In genomic region chr7:109518838-109519696, GRCm38 (mm10) we compare ENCODE assay signal across 8 mouse cellular contexts. TPM values are rescaled to one million over a fixed set of nuclear protein-coding genes. Genes with fewer than 3 reads are reported as not detected.
A peak's percentile ranks its signal among the peaks of the same experiment; 100 is the strongest.
DNase-seq lines count a peak whose midpoint lies in the region; ATAC-seq lines count a peak whose summit lies in the region.

Gene Rpl27a, plus strand, starts transcription at chr7:109519147.

- DNase-seq in adipocyte (ENCODE audit: low spot score): peak; percentile 95
- DNase-seq in embryo, embryonic 10 days (ENCODE audit: low spot score): peak; percentile 97
- DNase-seq in gastrocnemius, postnatal 10 days: peak; percentile 99
- peak; percentile 99 for DNase-seq in induced T-regulatory cell, adult 2 months (ENCODE audit: low read depth)
- peak; percentile 96 to 98 for DNase-seq in left cerebral cortex, adult 9 months (ENCODE audit: low spot score in 2 of 2)
- peak; percentile 99 for DNase-seq in right cerebral cortex, postnatal 14 days
- DNase-seq in urinary bladder, postnatal 36 days (ENCODE audit: low spot score in 2 of 2): peak; percentile 98 to 99

- peak; percentile 82 for ATAC-seq in megakaryocyte progenitor cell, adult 5-6 weeks (replicated peaks; ENCODE audit: poor library complexity)

RNA-seq across cellular contexts. Expression of gene Rpl27a, which starts in this region (rescaled TPM):
- 100 to 1,000 TPM; 131 to 154 TPM for total RNA-seq in gastrocnemius, postnatal 10 days (2021)
- 616 and 680 TPM in 2 replicates for total RNA-seq in megakaryocyte progenitor cell, adult 5-6 weeks (2015)
- total RNA-seq in megakaryocyte progenitor cell, adult 5-6 weeks (2017): 869 and 1,010 TPM in 2 replicates

Comparison
In these comparisons a context has a peak if more than half of its experiments do, and no peak if none do; other contexts are left out.
1. Peak in every context shown above with its lines: DNase-seq and ATAC-seq.